Mouse (Mus musculus) liver, embryonic 16.5 days (tissue): Measurements from ENCODE around the gene Cog4. TPM values are rescaled to one million over a fixed set of nuclear protein-coding genes. Genes with fewer than 3 reads are reported as not detected.
"Not testable (repeated sequence)": the region's sequence is repeated elsewhere in the genome, so short reads cannot be mapped to it uniquely, and the experiment has no call there.

Source experiments
- ATAC-seq: fragments of 200-750 bp; cut with Nextera tagmentation; 2 replicates; pipeline ENCODE4 v1.8.0; 2017; ENCODE audit warnings: low read depth, mild to moderate bottlenecking, moderate number of reproducible peaks, moderate library complexity
- H3K27ac ChIP-seq: fragments of 300-500 bp; sonication (generic); 2 replicates; pipeline ENCODE4 v1.5.1; 2014; ENCODE audit warnings: mild to moderate bottlenecking, low read length
- H3K27me3 ChIP-seq: fragments of 300-500 bp; sonication (generic); 2 replicates; pipeline ENCODE4 v1.6.1; 2014; ENCODE audit warnings: low read depth, low read length, mixed read lengths; ENCODE audit not compliant: control insufficient read depth, insufficient read depth
- H3K36me3 ChIP-seq: fragments of 300-500 bp; sonication (generic); 2 replicates; pipeline ENCODE4 v1.6.1; 2014; ENCODE audit warnings: mild to moderate bottlenecking; ENCODE audit not compliant: control insufficient read depth, insufficient read depth
- H3K4me1 ChIP-seq: fragments of 300-500 bp; sonication (generic); 2 replicates; pipeline ENCODE4 v1.6.1; 2014; ENCODE audit warnings: low read depth, low read length, mixed read lengths; ENCODE audit not compliant: control insufficient read depth
- H3K4me2 ChIP-seq: fragments of 300-500 bp; sonication (generic); 2 replicates; pipeline ENCODE4 v1.6.1; 2014; ENCODE audit warnings: low read depth, low read length, mixed read lengths
- H3K4me3 ChIP-seq: fragments of 300-500 bp; sonication (generic); 2 replicates; pipeline ENCODE4 v1.5.1; 2014; ENCODE audit warnings: low read depth, mild to moderate bottlenecking, low read length
- H3K9ac ChIP-seq: fragments of 300-500 bp; sonication (generic); 2 replicates; pipeline ENCODE4 v1.6.1; 2014; ENCODE audit warnings: low read depth, low read length
- H3K9me3 ChIP-seq: fragments of 300-500 bp; sonication (generic); replicated peaks from 2 replicates; pipeline ENCODE4 v1.6.1; 2016; ENCODE audit warnings: low read length; ENCODE audit not compliant: control insufficient read depth
- WGBS: fragments of 180-500 bp; shearing (Covaris S2); extraction: QIAGEN DNeasy Blood & Tissue Kit; methylation state at CpG from one replicate; pipeline ENCODE4 v1.1.7; 2014; ENCODE audit not compliant: insufficient replicate concordance; 5-methylcytosine and 5-hydroxymethylcytosine counted together
- polyA plus RNA-seq: library from polyadenylated mRNA; unstranded; fragments of >200 nt; fragmentation: Nextera tagmentation; extraction: Ambion mirVana; gene quantifications from 2 replicates; pipeline ENCODE4 v1.2.1, GENCODE M21; 2015

Cog4 gene
- polyA plus RNA-seq, 1 experiment from 2014 or later = 28.4 TPM

- Histone ChIP-seq H3K27me3 (no peaks in the 10 kb centered on the region), H3K9me3 (no peaks in the 10 kb centered on the region), H3K9ac (peak overlapping the region; percentile 90), H3K36me3 (peaks cover 39% of the 10 kb centered on the region), H3K4me2 (peak overlapping the region; percentile 88), H3K4me3 (peak overlapping the region; percentile 94), H3K27ac (peak overlapping the region; percentile 89), H3K4me1 (peaks cover 17% of the 10 kb centered on the region)
- peak; percentile 37 for ATAC-seq
- under 1% methylated on average over 13 of the region's 13 CpGs for WGBS
Observed at GRCm38 (mm10) chr8:110847171-110847549, 760 bp downstream of the Cog4 start.

GRCm38 (mm10) chr8:110847645-110848495 lies 1.5 kb downstream of the Cog4 start:
- Histone ChIP-seq H3K4me2 (peak overlapping the region; percentile 88), H3K4me3 (peak overlapping the region; percentile 94), H3K9me3 (no peaks in the 10 kb centered on the region), H3K27ac (peak overlapping the region; percentile 89; the same call in 1 of the 2 replicates), H3K36me3 (peaks cover 39% of the 10 kb centered on the region), H3K9ac (peak overlapping the region; percentile 90), H3K4me1 (peaks cover 17% of the 10 kb centered on the region), H3K27me3 (no peaks in the 10 kb centered on the region)
- 46% methylated on average over 14 of the region's 14 CpGs for WGBS
- no peak for ATAC-seq

GRCm38 (mm10) chr8:110851186-110851585 lies 4.8 kb downstream of the Cog4 start:
- Histone ChIP-seq H3K4me3 (no peak overlapping the region), H3K27ac (no peak overlapping the region), H3K36me3 (peaks cover 55% of the 10 kb centered on the region), H3K9me3 (no peaks in the 10 kb centered on the region), H3K4me1 (peaks cover 8% of the 10 kb centered on the region), H3K27me3 (no peaks in the 10 kb centered on the region), H3K4me2 (no peak overlapping the region), H3K9ac (no peak overlapping the region)
- ATAC-seq = no peak
- 87% methylated on average over 10 of the region's 10 CpGs for WGBS

- not testable (repeated sequence) for H3K27ac ChIP-seq, H3K9me3 ChIP-seq, H3K9ac ChIP-seq, H3K4me1 ChIP-seq, H3K27me3 ChIP-seq, H3K4me3 ChIP-seq, ATAC-seq, H3K4me2 ChIP-seq
- 81% methylated on average over 4 of the region's 4 CpGs for WGBS
- peaks cover 75% of the 10 kb centered on the region for H3K36me3 ChIP-seq
Observed at GRCm38 (mm10) chr8:110856073-110856472, 9.7 kb downstream of the Cog4 start.

- no peak for ATAC-seq
- no peak overlapping the region for H3K4me2 ChIP-seq
- no peaks in the 10 kb centered on the region for H3K9me3 ChIP-seq
- 84% methylated on average over 5 of the region's 5 CpGs for WGBS
- no peaks in the 10 kb centered on the region for H3K27me3 ChIP-seq
- H3K9ac ChIP-seq = no peak overlapping the region
- no peak overlapping the region for H3K4me3 ChIP-seq
- no peaks in the 10 kb centered on the region for H3K4me1 ChIP-seq
- peaks cover 68% of the 10 kb centered on the region for H3K36me3 ChIP-seq
- no peak overlapping the region for H3K27ac ChIP-seq
Observed at GRCm38 (mm10) chr8:110856760-110857461, 10.5 kb downstream of the Cog4 start.

GRCm38 (mm10) chr8:110859651-110860501 lies 13.5 kb downstream of the Cog4 start:
- no peak overlapping the region for H3K27ac ChIP-seq
- 71% methylated on average over 7 of the region's 7 CpGs for WGBS
- no peak overlapping the region for H3K9ac ChIP-seq
- ATAC-seq = no peak
- H3K36me3 ChIP-seq = peaks cover 55% of the 10 kb centered on the region
- H3K9me3 ChIP-seq = no peaks in the 10 kb centered on the region
- no peaks in the 10 kb centered on the region for H3K4me1 ChIP-seq
- H3K4me3 ChIP-seq = no peak overlapping the region
- no peaks in the 10 kb centered on the region for H3K27me3 ChIP-seq
- no peak overlapping the region for H3K4me2 ChIP-seq

- H3K9ac ChIP-seq = not testable (repeated sequence)
- WGBS = 82% methylated on average over 7 of the region's 7 CpGs
Observed at GRCm38 (mm10) chr8:110861347-110862025, 15.1 kb downstream of the Cog4 start.

GRCm38 (mm10) chr8:110870501-110870900 lies 24.1 kb downstream of the Cog4 start:
- H3K27ac ChIP-seq = no peak overlapping the region
- WGBS = 93% methylated on average over 2 of the region's 2 CpGs
- no peak overlapping the region for H3K4me3 ChIP-seq
- H3K36me3 ChIP-seq = peaks cover 49% of the 10 kb centered on the region
- no peaks in the 10 kb centered on the region for H3K27me3 ChIP-seq
- no peak for ATAC-seq
- no peaks in the 10 kb centered on the region for H3K4me1 ChIP-seq
- no peak overlapping the region for H3K9ac ChIP-seq
- H3K4me2 ChIP-seq = no peak overlapping the region
- H3K9me3 ChIP-seq = no peaks in the 10 kb centered on the region

More at GRCm38 (mm10) chr8:110861347-110862025, 15.1 kb downstream of the Cog4 start:
- H3K9me3 ChIP-seq, H3K27me3 ChIP-seq, H3K27ac ChIP-seq, H3K4me3 ChIP-seq, ATAC-seq, H3K4me1 ChIP-seq, H3K4me2 ChIP-seq: not testable (repeated sequence)
- H3K36me3 ChIP-seq = peaks cover 56% of the 10 kb centered on the region
